Mouse (Mus musculus) embryonic facial prominence, embryonic 10.5 days (tissue): ENCODE results near the gene Tmem95. TPM values are rescaled to one million over a fixed set of nuclear protein-coding genes. Genes with fewer than 3 reads are reported as not detected.
"Not testable (repeated sequence)": the region's sequence is repeated elsewhere in the genome, so short reads cannot be mapped to it uniquely, and the experiment has no call there.

Experiments
- DNase-seq: peaks from one replicate; pipeline ENCODE4 v3.0.0-alpha.2; 2017; ENCODE audit warnings: low spot score
- H3K27ac ChIP-seq: fragments of 300-500 bp; sonication (generic); replicated peaks from 2 replicates; pipeline ENCODE4 v1.5.1; 2016; ENCODE audit warnings: mild to moderate bottlenecking
- H3K27me3 ChIP-seq: fragments of 300-500 bp; sonication (generic); replicated peaks from 2 replicates; pipeline ENCODE4 v1.6.1; 2016; ENCODE audit warnings: low read depth, mild to moderate bottlenecking; ENCODE audit not compliant: poor library complexity, severe bottlenecking
- H3K36me3 ChIP-seq: fragments of 300-500 bp; sonication (generic); replicated peaks from 2 replicates; pipeline ENCODE4 v1.6.1; 2016; ENCODE audit warnings: mild to moderate bottlenecking, moderate library complexity
- H3K4me1 ChIP-seq: fragments of 300-500 bp; sonication (generic); 2 replicates; pipeline ENCODE4 v1.6.1; 2016
- H3K4me3 ChIP-seq: fragments of 300-500 bp; sonication (generic); 2 replicates; pipeline ENCODE4 v1.5.1; 2016; ENCODE audit warnings: mild to moderate bottlenecking, moderate library complexity
- H3K9me3 ChIP-seq: fragments of 300-500 bp; sonication (generic); 2 replicates; pipeline ENCODE4 v1.6.1; 2016; ENCODE audit warnings: mild to moderate bottlenecking
- WGBS: fragments of 180-500 bp; shearing (Covaris S2); methylation state at CpG from one replicate; pipeline ENCODE4 v1.1.7; 2016; 5-methylcytosine and 5-hydroxymethylcytosine counted together
- polyA plus RNA-seq: library from polyadenylated mRNA; unstranded; fragments of >200 nt; fragmentation: Nextera tagmentation; extraction: Ambion mirVana; gene quantifications from 2 replicates; pipeline ENCODE4 v1.2.1, GENCODE M21; 2016

The Tmem95 gene
- 0.31 TPM in 1 of 2 replicates, not detected in the other for polyA plus RNA-seq

DNA sequence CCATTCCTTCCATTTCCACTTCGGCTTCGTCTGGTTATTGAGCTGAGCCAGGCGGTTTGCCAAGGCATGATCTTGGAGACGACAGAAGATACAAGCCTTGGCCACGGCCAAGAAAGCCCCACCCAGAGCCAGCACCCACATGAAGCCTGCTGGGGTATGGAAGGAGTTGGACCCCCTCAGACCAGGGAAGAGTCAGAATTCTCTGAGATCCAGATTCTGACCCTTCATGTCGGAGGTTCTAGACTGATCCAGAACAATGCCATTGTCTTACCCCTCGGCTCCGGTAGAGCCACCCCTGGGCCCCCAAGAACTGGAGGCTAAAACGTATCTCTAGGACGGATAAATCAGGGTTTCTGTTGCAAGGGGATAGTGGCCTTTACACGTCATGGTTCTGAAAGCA is at the start of gene Tmem95:
Gene Tmem95 (minus strand): TSS at position 141 of the 400 bp plus-strand sequence.
- Histone ChIP-seq H3K27ac (peak within 1 kb of the TSS; percentile 74), H3K4me3 (peak within 1 kb of the TSS; percentile 62), H3K4me1 (peaks cover 64% of the 10 kb centered on the region), H3K9me3 (no peaks in the 10 kb centered on the region), H3K27me3 (peaks cover 26% of the 10 kb centered on the region), H3K36me3 (no peaks in the 10 kb centered on the region)
- DNase-seq = no peak
- 92% methylated on average over 11 of the region's 11 CpGs for WGBS

DNA sequence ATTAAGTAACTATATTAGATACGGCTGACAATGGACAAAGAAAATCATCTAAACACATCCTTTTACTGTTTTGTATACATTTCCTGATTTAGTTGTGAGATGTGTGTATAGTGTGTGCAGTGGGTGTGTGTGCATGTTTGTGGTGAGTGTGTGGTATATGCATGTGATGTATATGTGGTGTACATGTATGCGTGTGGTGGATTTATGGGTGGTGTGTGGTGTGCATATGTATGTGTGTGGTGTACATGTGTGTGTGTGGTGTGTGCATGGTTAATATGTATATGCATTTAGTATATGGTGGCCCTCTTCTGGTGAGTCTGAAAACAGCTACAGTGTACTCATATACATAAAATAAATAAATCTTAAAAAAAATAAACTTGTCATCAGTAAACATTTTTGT is 49.7 kb upstream of the Tmem95 start:
- DNase-seq = no peak
- Histone ChIP-seq H3K36me3 (no peaks in the 10 kb centered on the region), H3K4me1 (peaks cover 6% of the 10 kb centered on the region), H3K27me3 (no peaks in the 10 kb centered on the region), H3K27ac (no peak overlapping the region), H3K4me3 (no peak overlapping the region), H3K9me3 (no peaks in the 10 kb centered on the region)
- WGBS = 94% methylated on average over 2 of the region's 2 CpGs

DNA sequence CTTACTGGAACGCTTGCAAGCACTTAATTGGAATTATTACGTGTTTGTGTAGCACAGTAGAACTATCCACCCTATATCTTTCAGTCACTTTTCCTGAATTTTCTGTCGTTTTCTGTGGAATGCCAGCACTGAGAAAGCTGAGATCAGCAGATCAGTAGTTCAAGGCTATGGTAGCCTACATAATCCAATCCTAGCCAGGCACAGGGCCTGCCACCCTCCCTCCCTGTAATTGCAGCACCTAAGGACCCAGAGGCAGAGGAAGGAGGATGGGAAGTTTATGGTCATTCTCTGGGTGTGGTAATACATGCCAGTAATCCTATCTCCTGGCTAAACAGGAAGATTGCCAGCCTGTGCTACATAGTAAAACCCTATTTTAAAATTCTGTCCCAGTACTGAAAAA is 45.0 kb upstream of the Tmem95 start:
- no peaks in the 10 kb centered on the region for H3K9me3 ChIP-seq
- WGBS = 73% methylated on average over 3 of the region's 3 CpGs
- no peaks in the 10 kb centered on the region for H3K27me3 ChIP-seq
- no peak for DNase-seq
- H3K4me1 ChIP-seq = peaks cover 32% of the 10 kb centered on the region
- peak overlapping the region; percentile 99 for H3K27ac ChIP-seq
- peak overlapping the region; percentile 99 for H3K4me3 ChIP-seq
- H3K36me3 ChIP-seq = peaks cover 19% of the 10 kb centered on the region

DNA sequence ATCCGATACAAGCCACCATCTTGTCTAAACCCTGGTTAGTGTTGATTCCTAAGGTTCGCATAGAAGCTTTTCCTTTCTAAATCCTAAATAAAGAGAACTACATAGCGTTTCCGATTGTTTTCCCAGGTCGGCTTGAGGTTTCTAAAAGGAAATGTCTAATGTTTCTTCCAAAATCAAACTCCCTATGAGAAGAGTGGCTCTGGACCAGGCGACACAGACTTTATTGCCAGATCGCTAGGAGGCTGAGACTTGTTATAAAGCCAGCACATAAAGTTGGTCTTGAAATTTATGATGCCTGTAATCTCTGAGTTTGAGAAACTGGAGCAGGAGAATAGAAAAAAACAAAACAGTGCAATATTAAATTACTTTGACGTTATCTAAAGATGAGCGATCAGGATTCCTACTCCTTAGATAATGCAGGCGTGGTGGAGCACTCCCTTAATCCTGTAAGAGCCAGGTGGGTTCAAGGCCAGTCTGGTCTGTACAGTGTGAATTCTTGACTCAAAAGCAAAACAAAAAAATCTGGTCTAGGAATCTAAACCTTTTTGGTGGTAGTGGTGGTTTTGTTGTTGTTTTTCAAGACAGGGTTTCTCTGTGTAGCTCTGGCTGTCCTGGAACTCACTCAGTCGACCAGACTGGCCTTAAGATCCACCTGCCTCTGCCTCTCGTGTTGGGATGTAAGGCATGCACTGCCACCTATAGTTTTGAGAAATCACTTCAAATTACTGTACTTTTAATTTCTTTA is 44.4 kb upstream of the Tmem95 start:
- no peak for DNase-seq
- Histone ChIP-seq H3K27me3 (no peaks in the 10 kb centered on the region), H3K4me3 (peak overlapping the region; percentile 99), H3K9me3 (no peaks in the 10 kb centered on the region), H3K27ac (peak overlapping the region; percentile 99), H3K36me3 (peaks cover 25% of the 10 kb centered on the region), H3K4me1 (peaks cover 37% of the 10 kb centered on the region)
- 6% methylated on average over 12 of the region's 12 CpGs for WGBS

DNA sequence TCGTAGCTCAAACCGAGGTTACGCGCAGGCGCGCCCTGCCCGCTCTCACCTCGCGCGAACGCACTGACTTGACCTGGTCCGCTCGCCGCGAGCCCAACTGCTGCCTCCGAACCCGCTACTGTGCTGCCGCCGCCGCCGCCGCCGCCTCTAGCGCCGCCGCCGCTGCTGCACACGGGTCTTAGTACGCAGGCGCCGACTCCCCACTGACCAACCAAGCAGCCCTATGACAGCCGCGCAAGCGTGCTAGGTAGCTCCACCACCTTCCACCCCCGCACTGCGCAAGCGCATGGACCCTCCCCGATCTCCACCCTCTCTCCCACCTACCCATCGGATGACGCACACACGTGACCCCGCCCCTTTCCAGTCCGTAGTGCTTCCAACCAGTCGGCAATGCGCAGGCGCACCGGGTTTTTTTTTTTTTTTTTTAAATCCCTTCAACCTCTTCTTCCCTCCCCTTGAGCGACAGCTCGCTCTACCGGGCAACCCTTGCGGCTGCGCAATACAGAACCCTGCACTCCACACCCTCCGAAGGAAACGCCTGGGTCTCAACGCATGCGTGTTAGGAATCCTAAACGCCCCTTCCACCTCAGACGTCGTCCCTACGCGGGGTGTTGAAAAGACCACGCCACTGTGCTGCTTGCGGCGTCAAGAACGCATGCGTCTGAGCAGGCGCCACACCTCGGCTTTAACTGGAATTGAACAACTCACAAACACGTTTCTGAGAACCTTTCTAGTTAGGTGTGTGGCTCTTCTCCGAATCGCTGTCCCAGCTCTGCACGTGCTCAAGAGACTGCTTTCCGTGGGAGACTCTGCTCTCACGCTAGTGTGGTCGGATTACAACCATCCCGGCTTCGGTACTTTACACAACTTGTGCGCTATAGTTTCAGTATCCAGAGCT is 43.5 kb upstream of the Tmem95 start, which contains the start of gene Eif5a:
Gene Eif5a (minus strand): TSS at position 845 of the 898 bp plus-strand sequence.
- Histone ChIP-seq H3K27ac (peak within 1 kb of the TSS; percentile 99), H3K4me3 (peak within 1 kb of the TSS; percentile 99), H3K27me3 (no peaks in the 10 kb centered on the region), H3K9me3 (no peaks in the 10 kb centered on the region), H3K36me3 (peaks cover 33% of the 10 kb centered on the region), H3K4me1 (peaks cover 42% of the 10 kb centered on the region)
- WGBS = under 1% methylated on average over 78 of the region's 78 CpGs
- DNase-seq = peak; percentile 100

DNA sequence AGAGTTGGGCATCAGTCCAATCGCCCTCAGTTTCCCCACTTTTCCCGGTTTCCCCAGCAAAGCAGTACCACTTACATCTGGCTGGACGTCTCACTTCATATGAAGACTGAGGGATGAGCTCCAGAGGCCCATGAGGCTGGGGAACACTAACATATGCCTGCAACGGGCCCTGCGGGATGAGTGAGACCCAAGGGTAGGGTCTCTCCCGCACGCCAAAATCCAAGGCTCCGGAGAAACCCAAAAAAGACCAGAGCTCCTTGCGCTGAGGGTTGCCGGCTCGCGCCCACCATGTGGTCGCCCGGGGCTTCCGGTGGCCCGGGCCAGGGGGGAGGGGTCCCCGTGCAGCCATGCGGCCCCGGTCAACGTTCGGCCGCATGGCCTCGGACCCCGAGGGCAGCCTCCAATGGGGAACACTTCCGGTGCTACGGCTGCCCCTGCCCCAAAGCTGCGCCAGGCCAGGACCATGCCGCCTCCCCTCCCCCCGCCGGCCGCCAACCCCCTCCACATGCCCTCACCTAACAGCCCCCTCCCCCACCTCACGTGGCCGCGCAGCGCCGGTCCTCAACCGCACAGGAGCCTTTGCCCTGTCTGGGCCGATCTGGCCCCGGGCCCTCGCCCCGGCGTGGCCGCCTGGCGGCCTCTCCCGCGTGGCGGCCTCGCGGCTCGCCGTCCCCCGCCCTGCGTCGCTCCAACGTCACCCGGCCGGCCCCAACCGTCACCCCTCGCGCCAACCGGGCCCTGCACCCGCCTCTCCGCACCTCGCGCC is 42.6 kb upstream of the Tmem95 start:
- no peaks in the 10 kb centered on the region for H3K9me3 ChIP-seq
- WGBS = under 1% methylated on average over 64 of the region's 65 CpGs
- peak overlapping the region; percentile 99 for H3K4me3 ChIP-seq
- peak overlapping the region; percentile 99 for H3K27ac ChIP-seq
- DNase-seq = peak; percentile 80
- H3K36me3 ChIP-seq = peaks cover 42% of the 10 kb centered on the region
- H3K4me1 ChIP-seq = peaks cover 51% of the 10 kb centered on the region
- no peaks in the 10 kb centered on the region for H3K27me3 ChIP-seq

DNA sequence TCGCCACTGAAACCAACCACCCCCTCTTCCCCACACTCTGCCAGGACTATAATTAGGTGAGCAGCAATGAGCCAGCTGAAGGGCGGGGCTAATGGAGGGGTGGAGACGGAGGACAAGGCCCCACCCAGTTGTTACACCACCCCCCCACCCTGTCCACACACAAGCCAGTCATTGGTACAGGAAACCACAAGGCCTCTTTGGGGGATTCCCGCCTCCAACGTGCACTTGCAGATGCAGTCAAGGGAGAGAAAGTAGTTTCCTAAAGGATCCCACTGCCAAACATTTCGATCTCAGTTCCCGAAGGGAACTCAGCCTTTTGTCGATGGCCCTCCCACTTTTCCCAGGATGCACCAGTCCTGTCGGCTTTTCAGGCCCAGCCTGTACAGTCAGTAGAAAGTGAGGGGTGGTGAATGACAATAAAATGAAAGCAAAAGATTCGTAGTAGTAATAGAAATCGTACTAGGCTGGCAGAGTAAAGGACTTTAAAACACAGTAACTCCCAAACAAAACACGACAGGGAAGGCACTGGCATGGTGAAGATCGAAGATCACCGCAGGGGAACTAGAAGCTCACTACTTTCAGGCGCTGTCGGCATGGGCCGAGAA is 41.9 kb upstream of the Tmem95 start:
- DNase-seq = peak; percentile 76
- WGBS = under 1% methylated on average over 17 of the region's 17 CpGs
- H3K4me1 ChIP-seq = peaks cover 58% of the 10 kb centered on the region

DNA sequence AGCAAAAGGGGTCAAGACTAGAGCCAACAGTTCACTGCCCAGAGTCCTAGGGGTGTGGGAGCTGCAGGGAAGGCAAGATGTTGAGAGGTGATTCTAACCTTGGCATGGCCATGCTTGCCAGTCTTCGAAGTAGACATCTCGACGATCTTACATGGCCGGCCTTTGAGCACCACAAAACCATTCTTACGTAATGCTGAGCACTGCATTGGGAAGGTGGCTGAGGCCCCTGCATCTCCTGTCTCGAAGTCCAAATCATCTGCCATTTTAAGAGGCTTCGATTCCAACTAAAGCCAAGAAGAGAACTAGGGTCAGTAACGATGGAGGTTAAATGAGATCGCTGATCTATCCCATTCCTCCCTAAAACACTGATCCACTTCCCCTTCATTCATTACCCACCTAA is 41.2 kb upstream of the Tmem95 start:
- no peak for DNase-seq
- WGBS = 84% methylated on average over 9 of the region's 9 CpGs

More for the DNA sequence above, 41.9 kb upstream of the Tmem95 start:
- H3K27ac ChIP-seq = peak overlapping the region; percentile 99
- H3K27me3 ChIP-seq = no peaks in the 10 kb centered on the region
- H3K9me3 ChIP-seq = no peaks in the 10 kb centered on the region
- H3K36me3 ChIP-seq = peaks cover 49% of the 10 kb centered on the region
- H3K4me3 ChIP-seq = peak overlapping the region; percentile 99

DNA sequence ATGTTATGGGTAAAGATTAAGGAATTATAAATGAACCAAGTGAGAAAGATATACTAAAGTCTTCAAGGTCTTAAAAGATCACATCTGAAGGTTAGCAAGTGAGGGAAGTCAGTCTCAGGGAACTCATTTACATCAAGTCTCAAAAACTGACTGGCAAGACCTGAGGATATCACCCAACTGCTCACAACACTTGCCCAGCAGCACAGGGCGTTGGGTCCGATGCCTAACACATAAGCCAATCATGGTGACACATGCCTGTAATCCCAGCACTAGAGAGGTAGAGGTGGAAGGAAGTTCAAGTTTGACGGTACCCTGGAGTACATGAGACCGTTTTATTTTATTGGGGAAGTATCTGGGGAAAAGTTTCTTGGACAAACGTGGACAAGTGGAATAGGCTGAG is 40.3 kb upstream of the Tmem95 start:
- no peak for DNase-seq
- Histone ChIP-seq H3K9me3 (no peaks in the 10 kb centered on the region), H3K36me3 (peaks cover 56% of the 10 kb centered on the region), H3K4me3 (0 out of 2 replicates have a peak overlapping the region, but pooled peaks have one; percentile 99), H3K27me3 (no peaks in the 10 kb centered on the region), H3K27ac (no peak overlapping the region), H3K4me1 (peaks cover 69% of the 10 kb centered on the region)
- WGBS = 86% methylated on average over 5 of the region's 5 CpGs

More for the DNA sequence above, 41.2 kb upstream of the Tmem95 start:
- H3K27ac ChIP-seq = no peak overlapping the region
- H3K36me3 ChIP-seq = peaks cover 51% of the 10 kb centered on the region
- peak overlapping the region; percentile 99 for H3K4me3 ChIP-seq
- H3K27me3 ChIP-seq = no peaks in the 10 kb centered on the region
- peaks cover 63% of the 10 kb centered on the region for H3K4me1 ChIP-seq
- H3K9me3 ChIP-seq = no peaks in the 10 kb centered on the region

DNA sequence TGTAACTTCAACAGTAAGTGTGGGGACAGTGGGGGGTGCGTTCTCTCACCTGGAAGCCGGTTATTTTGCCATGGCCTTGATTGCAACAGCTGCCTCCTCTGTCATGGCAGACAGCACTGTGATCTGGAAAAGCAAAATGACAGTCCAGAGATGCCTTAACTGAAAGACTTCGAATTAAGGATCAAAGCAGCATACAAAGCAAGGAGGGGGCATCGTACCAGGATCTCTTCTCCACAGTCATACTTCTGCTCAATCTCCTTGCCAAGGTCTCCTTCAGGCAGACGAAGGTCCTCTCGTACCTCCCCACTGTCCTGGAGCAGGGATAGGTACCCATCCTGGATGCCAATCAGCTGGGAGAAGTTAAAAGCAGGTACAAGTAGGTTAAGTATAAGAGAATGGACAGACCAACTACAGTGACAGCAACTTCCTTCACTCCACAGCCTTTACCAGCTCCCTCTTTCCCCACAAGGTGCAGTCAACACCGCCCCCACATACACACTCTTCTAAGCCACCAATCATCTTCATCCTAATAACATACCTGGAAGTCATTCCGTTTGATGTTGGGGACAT is 39.6 kb upstream of the Tmem95 start:
- H3K27ac ChIP-seq = no peak overlapping the region
- WGBS = 83% methylated on average over 8 of the region's 8 CpGs
- DNase-seq = no peak
- H3K27me3 ChIP-seq = no peaks in the 10 kb centered on the region
- peaks cover 63% of the 10 kb centered on the region for H3K36me3 ChIP-seq
- H3K4me3 ChIP-seq = peak overlapping the region; percentile 26; the same call in 1 of the 2 replicates
- H3K4me1 ChIP-seq = peaks cover 68% of the 10 kb centered on the region
- no peaks in the 10 kb centered on the region for H3K9me3 ChIP-seq

DNA sequence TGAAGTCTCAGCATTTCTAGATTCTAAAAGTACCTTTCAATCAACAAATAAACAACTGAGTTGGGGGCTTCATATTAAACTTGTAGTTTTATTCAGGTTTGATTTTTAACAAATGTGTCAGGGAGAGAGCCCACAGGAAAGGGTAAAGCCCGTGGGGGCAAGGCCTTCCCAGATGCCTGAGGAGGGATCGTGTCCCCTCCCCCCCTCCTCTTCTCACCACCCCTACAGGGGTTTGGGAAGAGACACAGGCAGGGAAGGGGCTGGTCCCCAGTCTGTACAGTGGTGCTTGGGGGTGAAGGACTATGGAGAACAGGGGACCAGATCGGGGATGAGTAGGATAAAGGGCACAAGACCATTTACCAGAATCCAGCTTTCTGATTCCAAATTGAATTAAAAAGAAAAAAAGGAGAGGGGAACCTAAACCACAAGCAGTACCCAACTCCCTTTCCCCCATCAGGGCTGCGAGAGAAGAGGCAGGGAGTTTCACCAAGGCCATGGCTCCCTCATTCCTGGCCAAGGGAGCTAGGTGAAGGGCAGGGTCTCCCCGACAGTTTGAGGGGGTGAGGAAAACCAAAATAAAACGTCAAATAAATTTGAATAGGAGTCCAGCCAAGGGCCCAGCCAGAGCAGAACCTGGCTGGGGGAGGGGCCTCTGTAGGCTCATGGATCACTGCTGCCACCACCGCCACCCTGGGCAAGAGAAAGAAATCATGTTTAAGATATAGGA is 39.0 kb upstream of the Tmem95 start:
- not testable (repeated sequence) for DNase-seq, H3K27me3 ChIP-seq, H3K9me3 ChIP-seq, H3K27ac ChIP-seq
- Histone ChIP-seq H3K4me1 (peaks cover 64% of the 10 kb centered on the region), H3K36me3 (peaks cover 69% of the 10 kb centered on the region), H3K4me3 (peak overlapping the region; percentile 73; the same call in 1 of the 2 replicates)
- whole genome bisulfite sequencing = 68% methylated on average over 7 of the region's 7 CpGs
